Mouse (Mus musculus): Measurements from ENCODE around the gene Als2cl.

DNA sequence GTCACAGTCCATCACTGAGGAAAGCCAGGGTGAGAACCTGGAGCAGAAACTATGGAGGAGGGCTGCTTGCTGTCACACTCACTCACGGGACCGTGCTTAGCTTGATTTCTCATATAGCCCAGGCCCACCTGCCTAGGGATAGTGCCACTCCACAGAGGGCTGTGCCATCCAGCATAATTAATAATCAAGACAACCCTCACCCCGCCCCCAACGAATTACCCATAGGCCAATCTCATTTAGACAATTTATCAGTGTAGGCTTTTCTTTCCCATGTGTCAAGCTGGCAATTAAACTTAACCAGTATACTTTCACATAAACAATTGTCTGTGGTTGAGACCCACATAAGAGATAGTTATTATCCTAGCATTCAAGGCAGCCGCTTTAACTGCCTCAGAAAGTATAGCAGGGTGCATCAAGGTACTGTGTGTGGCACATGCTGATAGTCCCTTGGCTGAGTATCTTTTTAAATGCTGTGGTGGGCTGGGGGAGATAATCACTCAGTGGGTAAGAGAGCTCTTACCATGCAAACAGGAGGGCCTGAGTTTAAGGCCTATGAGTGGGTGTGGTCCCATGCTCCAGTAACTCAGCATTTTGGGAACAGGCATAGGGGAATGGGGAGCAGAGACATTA lies 20.6 kb upstream of the Als2cl start:
- TF ChIP-seq CTCF (IDR thresholded peaks at IDR 0.05; ENCODE audit: borderline replicate concordance, insufficient read depth, low read length) (no peak), POLR2A (IDR thresholded peaks at IDR 0.05; ENCODE audit: low read depth, low read length) (no peak)

Measured in embryonic fibroblast, embryonic 13.5 days (primary cell).